Mouse (Mus musculus) ES-Bruce4 (cell line): ENCODE measurements at regions not wholly inside any gene's neighbourhood (a gene's known extent, or its start where the extent isn't known, plus 50 kb on each side); places are given as distances from the start of the nearest gene placed in this dataset.

Source experiments
- H3K27ac ChIP-seq: 2 replicates; pipeline ENCODE4 v1.5.1; 2012; ENCODE audit warnings: low read length, inconsistent platforms; ENCODE audit not compliant: insufficient read depth
- H3K27me3 ChIP-seq: 2 replicates; pipeline ENCODE4 v1.6.1; 2012; ENCODE audit warnings: mild to moderate bottlenecking, low read length, inconsistent platforms; ENCODE audit not compliant: control insufficient read depth, poor library complexity, insufficient read depth, severe bottlenecking
- H3K36me3 ChIP-seq: 2 replicates; pipeline ENCODE4 v1.6.1; 2012; ENCODE audit warnings: inconsistent platforms, mild to moderate bottlenecking, low read length, moderate library complexity; ENCODE audit not compliant: control insufficient read depth, poor library complexity, insufficient read depth, severe bottlenecking
- H3K4me1 ChIP-seq: one replicate; pipeline ENCODE4 v1.8.1; 2011; ENCODE audit warnings: low read length; ENCODE audit not compliant: control insufficient read depth, insufficient read depth
- H3K4me3 ChIP-seq: 2 replicates; pipeline ENCODE4 v1.5.1; 2011; ENCODE audit warnings: low read depth, mild to moderate bottlenecking, low read length
- H3K9ac ChIP-seq: 2 replicates; pipeline ENCODE4 v1.6.1; 2012; ENCODE audit warnings: low read depth, mild to moderate bottlenecking, inconsistent platforms; ENCODE audit not compliant: poor library complexity, severe bottlenecking
- H3K9me3 ChIP-seq: replicated peaks from 2 replicates; pipeline ENCODE4 v1.6.1; 2012; ENCODE audit warnings: mild to moderate bottlenecking, low read length, inconsistent platforms; ENCODE audit not compliant: control insufficient read depth, poor library complexity, insufficient read depth, severe bottlenecking
- CTCF ChIP-seq: IDR thresholded peaks from one replicate; pipeline ENCODE4 v1.8.1; 2011; ENCODE audit warnings: low read depth, low read length
- EP300 ChIP-seq: IDR thresholded peaks from 2 replicates; pipeline ENCODE4 v1.6.1; 2011; ENCODE audit warnings: low read depth, low read length; ENCODE audit not compliant: insufficient read depth
- POLR2A ChIP-seq: IDR thresholded peaks from one replicate; pipeline ENCODE4 v1.8.1; 2011; ENCODE audit warnings: low read length; ENCODE audit not compliant: insufficient read depth

DNA sequence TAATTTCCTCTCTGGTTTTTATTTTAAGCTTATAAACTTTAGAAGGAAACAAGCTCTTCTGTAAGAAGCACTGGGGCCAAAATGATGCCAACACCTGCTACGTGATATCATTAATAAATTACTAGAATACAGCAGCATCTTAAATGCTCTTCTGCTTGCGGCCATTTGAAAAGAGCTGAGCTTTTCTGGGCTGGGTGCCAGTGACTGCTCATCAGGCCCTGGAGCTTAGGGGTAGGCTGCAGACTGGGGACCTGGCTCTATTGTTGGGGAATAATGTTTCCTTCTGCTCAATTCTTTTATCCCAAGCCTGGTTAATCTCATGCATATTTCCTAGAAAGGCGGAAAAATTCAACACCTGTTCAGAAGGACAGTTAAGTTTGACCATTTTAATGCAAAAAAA lies 436.7 kb upstream of the Zdhhc25 start:
- Histone ChIP-seq H3K27me3 (no peaks in the 10 kb centered on the region; the same call in 1 of the 2 replicates), H3K4me1 (no peaks in the 10 kb centered on the region), H3K27ac (no peak overlapping the region), H3K36me3 (no peaks in the 10 kb centered on the region), H3K9me3 (no peaks in the 10 kb centered on the region), H3K9ac (no peak overlapping the region), H3K4me3 (no peak overlapping the region)
- no peak for TF ChIP-seq POLR2A
- no peak for TF ChIP-seq EP300
- no peak for TF ChIP-seq CTCF

GRCm38 (mm10) chr15:88174326-88174725 lies 425.8 kb upstream of the Zdhhc25 start:
- no peaks in the 10 kb centered on the region for H3K27me3 ChIP-seq
- H3K36me3 ChIP-seq: no peaks in the 10 kb centered on the region
- no peak overlapping the region for H3K27ac ChIP-seq
- H3K9me3 ChIP-seq: no peaks in the 10 kb centered on the region
- H3K4me3 ChIP-seq: no peak overlapping the region
- no peaks in the 10 kb centered on the region for H3K4me1 ChIP-seq
- TF ChIP-seq EP300 (no peak), POLR2A (no peak), CTCF (no peak)
- no peak overlapping the region for H3K9ac ChIP-seq

DNA sequence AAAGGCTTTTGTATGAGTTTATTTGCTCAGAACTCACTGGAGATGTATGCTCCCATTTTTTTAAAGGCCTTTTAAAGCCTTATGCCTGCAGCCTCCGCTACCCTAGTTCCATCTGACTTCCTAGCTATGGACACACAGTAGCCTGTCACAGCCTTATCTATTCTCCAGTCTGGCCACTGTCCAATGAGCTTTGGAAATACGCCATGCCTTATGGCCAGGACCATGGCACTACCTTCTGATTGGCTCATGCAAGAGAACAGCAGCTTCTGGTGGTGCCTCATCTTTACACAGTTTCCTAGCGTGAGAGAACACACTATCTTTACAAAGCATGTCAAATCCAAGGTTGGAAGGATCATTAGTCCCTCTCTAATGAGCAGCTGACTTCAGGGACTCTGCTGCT lies 424.1 kb upstream of the Zdhhc25 start:
- no peak overlapping the region for H3K9ac ChIP-seq
- H3K36me3 ChIP-seq: no peaks in the 10 kb centered on the region
- H3K27me3 ChIP-seq: no peaks in the 10 kb centered on the region
- no peaks in the 10 kb centered on the region for H3K4me1 ChIP-seq
- no peaks in the 10 kb centered on the region for H3K9me3 ChIP-seq
- TF ChIP-seq CTCF: no peak
- no peak for TF ChIP-seq POLR2A
- TF ChIP-seq EP300: no peak
- H3K27ac ChIP-seq: no peak overlapping the region
- no peak overlapping the region for H3K4me3 ChIP-seq

DNA sequence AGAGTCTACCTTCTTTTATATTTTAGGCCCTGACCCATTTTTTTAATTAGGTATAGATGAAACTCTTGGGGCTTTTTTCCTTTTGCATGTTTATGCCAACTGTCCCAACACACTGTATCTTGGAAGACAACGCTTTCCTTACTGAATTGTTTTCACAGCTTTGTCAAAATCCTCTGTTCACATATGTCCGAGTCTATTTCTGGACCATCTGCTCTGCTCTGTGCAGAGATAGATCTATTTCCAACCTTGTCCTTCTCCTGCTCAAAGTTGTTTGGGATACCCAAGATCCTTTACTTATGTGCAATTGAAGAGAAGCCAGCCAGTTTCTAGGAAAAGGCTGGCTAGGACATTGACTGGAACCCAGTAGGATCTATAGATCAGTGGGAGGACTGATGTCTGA lies 403.6 kb upstream of the Zdhhc25 start:
- Histone ChIP-seq H3K27ac (no peak overlapping the region), H3K36me3 (no peaks in the 10 kb centered on the region), H3K27me3 (no peaks in the 10 kb centered on the region), H3K4me3 (no peak overlapping the region), H3K4me1 (no peaks in the 10 kb centered on the region), H3K9ac (no peak overlapping the region), H3K9me3 (no peaks in the 10 kb centered on the region)
- TF ChIP-seq CTCF: no peak
- no peak for TF ChIP-seq POLR2A
- no peak for TF ChIP-seq EP300

DNA sequence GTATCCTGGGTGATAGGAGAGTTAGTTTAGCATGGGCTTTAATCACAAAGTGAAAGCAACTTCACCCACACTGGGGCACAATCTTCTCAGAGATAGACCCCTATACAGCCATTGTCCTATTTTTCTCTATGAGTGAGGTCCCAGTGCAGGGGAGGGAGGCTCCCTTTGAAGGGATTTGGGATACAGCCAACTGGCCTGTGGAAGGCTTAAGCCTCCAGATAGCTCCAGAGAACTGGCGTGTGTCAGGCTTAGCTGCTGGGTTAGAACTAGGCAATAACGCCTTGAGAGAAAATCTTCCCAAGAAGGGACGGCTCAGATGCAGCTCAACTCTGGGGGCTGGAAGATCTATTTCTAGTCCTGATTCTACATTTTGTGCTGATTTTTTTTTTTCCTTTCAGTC lies 397.4 kb upstream of the Zdhhc25 start:
- no peak overlapping the region for H3K9ac ChIP-seq
- H3K36me3 ChIP-seq: no peaks in the 10 kb centered on the region
- H3K9me3 ChIP-seq: no peaks in the 10 kb centered on the region
- TF ChIP-seq EP300 (no peak), CTCF (no peak), POLR2A (no peak)
- no peaks in the 10 kb centered on the region for H3K27me3 ChIP-seq
- H3K4me1 ChIP-seq: no peaks in the 10 kb centered on the region
- no peak overlapping the region for H3K4me3 ChIP-seq
- no peak overlapping the region for H3K27ac ChIP-seq

GRCm38 (mm10) chr15:88213356-88213755 lies 386.7 kb upstream of the Zdhhc25 start:
- Histone ChIP-seq H3K9me3 (no peaks in the 10 kb centered on the region), H3K27me3 (no peaks in the 10 kb centered on the region), H3K4me1 (no peaks in the 10 kb centered on the region), H3K4me3 (no peak overlapping the region), H3K27ac (no peak overlapping the region), H3K9ac (no peak overlapping the region), H3K36me3 (no peaks in the 10 kb centered on the region)
- TF ChIP-seq EP300: no peak
- TF ChIP-seq POLR2A: no peak
- TF ChIP-seq CTCF: no peak
